Mouse (Mus musculus) intestine, postnatal 0 days (tissue): Measurements from ENCODE around the gene Erc1. TPM values are rescaled to one million over a fixed set of nuclear protein-coding genes. Genes with fewer than 3 reads are reported as not detected.
A peak's percentile ranks its signal among the peaks of the same experiment; 100 is the strongest.

ENCODE experiments used
- ATAC-seq: fragments of 200-750 bp; cut with Nextera tagmentation; 2 replicates; pipeline ENCODE4 v1.8.0; 2017; ENCODE audit warnings: mild to moderate bottlenecking, moderate TSS enrichment, moderate library complexity
- H3K27ac ChIP-seq: fragments of 300-500 bp; sonication (generic); 2 replicates; pipeline ENCODE4 v1.5.1; 2014; ENCODE audit warnings: mild to moderate bottlenecking, low read depth, low read length, moderate library complexity
- H3K27me3 ChIP-seq: fragments of 300-500 bp; sonication (generic); replicated peaks from 2 replicates; pipeline ENCODE4 v1.6.1; 2014; ENCODE audit warnings: low read length, mixed read lengths; ENCODE audit not compliant: control insufficient read depth, insufficient read depth
- H3K36me3 ChIP-seq: fragments of 300-500 bp; sonication (generic); 2 replicates; pipeline ENCODE4 v1.6.1; 2014; ENCODE audit warnings: mild to moderate bottlenecking, moderate library complexity; ENCODE audit not compliant: control insufficient read depth, insufficient read depth
- H3K4me1 ChIP-seq: fragments of 300-500 bp; sonication (generic); replicated peaks from 2 replicates; pipeline ENCODE4 v1.6.1; 2014; ENCODE audit warnings: antibody characterized with exemption, low read length, mixed read lengths; ENCODE audit not compliant: control insufficient read depth, insufficient read depth
- H3K4me2 ChIP-seq: fragments of 300-500 bp; sonication (generic); replicated peaks from 2 replicates; pipeline ENCODE4 v1.6.1; 2014; ENCODE audit warnings: low read depth, mild to moderate bottlenecking, moderate library complexity
- H3K4me3 ChIP-seq: fragments of 300-500 bp; sonication (generic); 2 replicates; pipeline ENCODE4 v1.5.1; 2014; ENCODE audit warnings: low read depth, low read length
- H3K9ac ChIP-seq: fragments of 300-500 bp; sonication (generic); 2 replicates; pipeline ENCODE4 v1.6.1; 2014; ENCODE audit warnings: mild to moderate bottlenecking, low read depth, low read length
- H3K9me3 ChIP-seq: fragments of 300-500 bp; sonication (generic); 2 replicates; pipeline ENCODE4 v1.6.1; 2016; ENCODE audit warnings: mixed run types; ENCODE audit not compliant: control insufficient read depth
- CTCF ChIP-seq: sonication (generic); IDR thresholded peaks from 2 replicates; pipeline ENCODE4 v1.5.1; 2016; ENCODE audit warnings: low read depth, mild to moderate bottlenecking, control low read depth, antibody characterized with exemption, moderate library complexity
- whole genome bisulfite sequencing: fragments of 180-500 bp; shearing (Covaris S2); extraction: QIAGEN DNeasy Blood & Tissue Kit; methylation state at CpG from one replicate; pipeline ENCODE4 v1.1.7; 2014; 5-methylcytosine and 5-hydroxymethylcytosine counted together
- polyA plus RNA-seq: library from polyadenylated mRNA; unstranded; fragments of >200 nt; fragmentation: Nextera tagmentation; extraction: Ambion mirVana; gene quantifications from 2 replicates; pipeline ENCODE4 v1.2.1, GENCODE M21; 2015

Erc1 gene
- polyA plus RNA-seq, 1 experiment from 2014 or later, result 4.5 TPM

- Histone ChIP-seq H3K27me3 (no peaks in the 10 kb centered on the region), H3K4me1 (no peaks in the 10 kb centered on the region), H3K9me3 (no peaks in the 10 kb centered on the region), H3K36me3 (0 out of 2 replicates have a peak, but pooled peaks cover 7% of the 10 kb centered on the region), H3K4me2 (no peak overlapping the region), H3K27ac (no peak overlapping the region), H3K9ac (no peak overlapping the region), H3K4me3 (no peak overlapping the region)
- WGBS, result 69% methylated on average over 8 of the region's 8 CpGs
- no peak for TF ChIP-seq CTCF
- ATAC-seq, result no peak
Observed at GRCm38 (mm10) chr6:119711649-119712305, 136.2 kb downstream of the Erc1 start.

- Histone ChIP-seq H3K4me3 (no peak overlapping the region), H3K27ac (no peak overlapping the region), H3K27me3 (no peaks in the 10 kb centered on the region), H3K9ac (no peak overlapping the region), H3K9me3 (no peaks in the 10 kb centered on the region), H3K4me2 (no peak overlapping the region), H3K4me1 (no peaks in the 10 kb centered on the region), H3K36me3 (0 out of 2 replicates have a peak, but pooled peaks cover 7% of the 10 kb centered on the region)
- peak; percentile 80 for TF ChIP-seq CTCF
- ATAC-seq, result no peak
Observed at GRCm38 (mm10) chr6:119709552-119709951, 138.4 kb downstream of the Erc1 start.

- Histone ChIP-seq H3K36me3 (0 out of 2 replicates have a peak, but pooled peaks cover 2% of the 10 kb centered on the region), H3K27ac (no peak overlapping the region), H3K4me2 (no peak overlapping the region), H3K9ac (no peak overlapping the region), H3K4me3 (no peak overlapping the region), H3K27me3 (no peaks in the 10 kb centered on the region), H3K4me1 (no peaks in the 10 kb centered on the region), H3K9me3 (no peaks in the 10 kb centered on the region)
- no peak for TF ChIP-seq CTCF
- WGBS, result 83% methylated on average over 5 of the region's 5 CpGs
- no peak for ATAC-seq
Observed at GRCm38 (mm10) chr6:119707911-119708310, 140.1 kb downstream of the Erc1 start.

- Histone ChIP-seq H3K27ac (no peak overlapping the region), H3K36me3 (no peaks in the 10 kb centered on the region), H3K4me3 (no peak overlapping the region), H3K4me1 (no peaks in the 10 kb centered on the region), H3K4me2 (no peak overlapping the region), H3K27me3 (no peaks in the 10 kb centered on the region), H3K9me3 (no peaks in the 10 kb centered on the region), H3K9ac (no peak overlapping the region)
- no peak for TF ChIP-seq CTCF
- WGBS, result 81% methylated on average over 2 of the region's 2 CpGs
- no peak for ATAC-seq
Observed at GRCm38 (mm10) chr6:119704899-119705298, 143.1 kb downstream of the Erc1 start.

- TF ChIP-seq CTCF, result no peak
- Histone ChIP-seq H3K9ac (no peak overlapping the region), H3K27me3 (no peaks in the 10 kb centered on the region), H3K36me3 (peaks cover 12% of the 10 kb centered on the region), H3K4me2 (no peak overlapping the region), H3K9me3 (no peaks in the 10 kb centered on the region), H3K4me1 (no peaks in the 10 kb centered on the region), H3K4me3 (no peak overlapping the region), H3K27ac (no peak overlapping the region)
- ATAC-seq, result no peak
- 90% methylated on average over 5 of the region's 5 CpGs for WGBS
Observed at GRCm38 (mm10) chr6:119692754-119693153, 155.2 kb downstream of the Erc1 start.

- ATAC-seq, result peak; percentile 81
Observed at GRCm38 (mm10) chr6:119686470-119686869, 161.5 kb downstream of the Erc1 start.

More at GRCm38 (mm10) chr6:119686470-119686869, 161.5 kb downstream of the Erc1 start:
- Histone ChIP-seq H3K36me3 (no peaks in the 10 kb centered on the region), H3K4me2 (no peak overlapping the region), H3K27ac (no peak overlapping the region), H3K4me3 (no peak overlapping the region), H3K9ac (no peak overlapping the region), H3K4me1 (0 out of 2 replicates have a peak, but pooled peaks cover 3% of the 10 kb centered on the region), H3K9me3 (no peaks in the 10 kb centered on the region), H3K27me3 (no peaks in the 10 kb centered on the region)
- TF ChIP-seq CTCF, result no peak
